ENCODE assay signal across 8 mouse cellular contexts in the genomic region with DNA sequence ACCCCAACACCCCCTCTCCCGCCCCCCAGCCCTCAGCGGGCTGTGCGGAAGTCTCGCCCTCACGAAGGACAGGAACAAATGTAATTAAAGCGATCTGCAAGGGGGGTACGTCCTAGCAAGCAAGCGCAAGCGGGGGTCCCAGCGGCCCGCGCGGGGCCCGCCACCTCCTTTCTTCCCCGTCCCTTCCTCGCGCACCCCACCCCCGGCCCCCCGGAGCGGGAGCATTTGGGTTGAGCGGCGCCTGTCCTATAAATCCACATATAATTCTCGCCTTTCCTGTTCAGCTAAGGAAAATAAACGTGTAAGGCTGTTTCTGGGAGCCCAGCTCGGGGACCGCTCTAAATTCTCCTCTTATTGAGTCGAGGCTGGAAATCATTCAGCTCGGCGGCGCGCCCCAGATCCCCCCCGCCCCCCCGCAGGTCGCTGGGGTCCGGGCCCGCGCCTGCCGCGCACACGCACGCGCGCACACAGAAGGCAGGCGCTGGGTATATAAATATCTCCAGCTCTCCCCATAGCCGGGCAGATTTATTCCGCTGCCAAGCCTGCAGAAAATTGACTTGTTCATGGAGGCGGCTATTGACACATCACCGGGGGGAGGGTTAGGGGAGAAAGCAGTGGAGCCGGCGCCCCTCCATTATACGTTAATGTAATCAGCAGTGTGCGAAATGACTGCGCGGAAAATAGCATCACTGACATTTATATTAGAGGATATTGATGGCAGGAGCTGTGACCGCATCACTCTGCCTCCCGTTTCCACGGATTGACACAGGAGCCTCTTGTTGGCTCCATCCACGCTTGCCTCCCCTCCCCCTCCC.
DNase-seq lines count a peak whose midpoint lies in the region; ATAC-seq and TF ChIP-seq lines count a peak whose summit lies in the region.

No protein-coding gene starts in this region.

- WGBS in embryonic facial prominence, embryonic 12.5 days, result under 1% methylated on average over 56 of the region's 58 CpGs
- under 1% methylated on average over 58 of the region's 58 CpGs for WGBS in heart, embryonic 15.5 days
- WGBS in midbrain, embryonic 11.5 days, result under 1% methylated on average over 57 of the region's 58 CpGs
- under 1% methylated on average over 57 of the region's 58 CpGs for WGBS in stomach, postnatal 0 days

- no peaks in the 10 kb centered on the region for H3K9me3 ChIP-seq in ES-Bruce4 (replicated peaks; ENCODE audit: control insufficient read depth, insufficient read depth, low read length, poor library complexity, severe bottlenecking)
- H3K9me3 ChIP-seq in embryonic facial prominence, embryonic 12.5 days, result no peaks in the 10 kb centered on the region
- H3K9me3 ChIP-seq in heart, embryonic 15.5 days (replicated peaks), result no peaks in the 10 kb centered on the region
- no peaks in the 10 kb centered on the region for H3K9me3 ChIP-seq in midbrain, embryonic 11.5 days (ENCODE audit: control insufficient read depth, low read length)
- H3K9me3 ChIP-seq in stomach, postnatal 0 days (ENCODE audit: control insufficient read depth, low read length), result no peaks in the 10 kb centered on the region

- peak; percentile 11 for ATAC-seq in Patski
- peak; percentile 62 for ATAC-seq in embryonic facial prominence, embryonic 12.5 days (ENCODE audit: insufficient number of reproducible peaks, insufficient read depth, low FRiP score, low TSS enrichment)
- peak; percentile 68; the same call in 1 of the 2 replicates for ATAC-seq in heart, embryonic 15.5 days (replicated peaks; ENCODE audit: insufficient number of reproducible peaks, insufficient read depth, low FRiP score, low read depth)
- ATAC-seq in midbrain, embryonic 11.5 days (ENCODE audit: low FRiP score), result peak; percentile 75
- ATAC-seq in stomach, postnatal 0 days (ENCODE audit: low FRiP score, low TSS enrichment), result peak; percentile 19; the same call in 1 of the 2 replicates

- CTCF ChIA-PET in Patski (lab: Charles Lee), result interaction anchor here (1.3 kb wide), 1 partner anchor 130 kb away, joined by 4 read pairs; no protein-coding TSS in a partner anchor

- no peak for DNase-seq in Patski (ENCODE audit: low read depth, low spot score)
- peak; percentile 73 to 76 for DNase-seq in layer of hippocampus, postnatal 36 days
- peak; percentile 92 for DNase-seq in midbrain, embryonic 11.5 days (ENCODE audit: low spot score, missing footprints)
- peak; percentile 30 for DNase-seq in stomach, postnatal 0 days (ENCODE audit: low spot score)
- no peak for DNase-seq in c-Kit-positive CD71-positive TER-119-positive erythroid progenitor cells, embryonic 14.5 days (ENCODE audit: low spot score)

- no peaks in the 10 kb centered on the region for H3K36me3 ChIP-seq in ES-Bruce4 (ENCODE audit: control insufficient read depth, insufficient read depth, low read length, poor library complexity, severe bottlenecking)
- no peaks in the 10 kb centered on the region for H3K36me3 ChIP-seq in embryonic facial prominence, embryonic 12.5 days
- H3K36me3 ChIP-seq in heart, embryonic 15.5 days, result no peaks in the 10 kb centered on the region
- H3K36me3 ChIP-seq in midbrain, embryonic 11.5 days (ENCODE audit: control insufficient read depth, insufficient read depth, low read length), result no peaks in the 10 kb centered on the region
- no peaks in the 10 kb centered on the region for H3K36me3 ChIP-seq in stomach, postnatal 0 days (ENCODE audit: control insufficient read depth, insufficient read depth, low read length)

- H3K27ac ChIP-seq in ES-Bruce4 (ENCODE audit: insufficient read depth, low read length), result no peak overlapping the region
- H3K27ac ChIP-seq in embryonic facial prominence, embryonic 12.5 days, result peak overlapping the region; percentile 89
- H3K27ac ChIP-seq in heart, embryonic 15.5 days, result peak overlapping the region; percentile 73
- peak overlapping the region; percentile 71 for H3K27ac ChIP-seq in midbrain, embryonic 11.5 days (ENCODE audit: low read depth, low read length)
- no peak overlapping the region; the same call in 1 of the 2 replicates for H3K27ac ChIP-seq in stomach, postnatal 0 days (replicated peaks)

- no peaks in the 10 kb centered on the region for H3K4me1 ChIP-seq in ES-Bruce4 (ENCODE audit: control insufficient read depth, insufficient read depth, low read length)
- peaks cover 24% of the 10 kb centered on the region for H3K4me1 ChIP-seq in embryonic facial prominence, embryonic 12.5 days
- H3K4me1 ChIP-seq in heart, embryonic 15.5 days (replicated peaks), result peaks cover 37% of the 10 kb centered on the region
- peaks cover 16% of the 10 kb centered on the region for H3K4me1 ChIP-seq in midbrain, embryonic 11.5 days (ENCODE audit: control insufficient read depth, insufficient read depth, low read length)
- 0 out of 2 replicates have a peak, but pooled peaks cover 2% of the 10 kb centered on the region for H3K4me1 ChIP-seq in stomach, postnatal 0 days (replicated peaks; ENCODE audit: control insufficient read depth, insufficient read depth)

- in situ Hi-C loops in Patski (cut with MboI; ENCODE audit: low pct_unique_long_range_greater_than_20kb), result no loop called here

- TF ChIP-seq POLR2A in ES-Bruce4 (IDR thresholded peaks at IDR 0.05; ENCODE audit: insufficient read depth, low read length), result no peak

- H3K4me3 ChIP-seq in ES-Bruce4 (ENCODE audit: low read depth, low read length), result peak overlapping the region; percentile 65
- H3K4me3 ChIP-seq in embryonic facial prominence, embryonic 12.5 days, result peak overlapping the region; percentile 52
- H3K4me3 ChIP-seq in heart, embryonic 15.5 days, result peak overlapping the region; percentile 65
- peak overlapping the region; percentile 36 for H3K4me3 ChIP-seq in midbrain, embryonic 11.5 days (ENCODE audit: low read depth, low read length)
- H3K4me3 ChIP-seq in stomach, postnatal 0 days (ENCODE audit: low read depth, low read length), result peak overlapping the region; percentile 57

- peak overlapping the region; percentile 70 for H3K9ac ChIP-seq in ES-Bruce4 (ENCODE audit: low read depth, poor library complexity, severe bottlenecking)
- peak overlapping the region; percentile 65 for H3K9ac ChIP-seq in embryonic facial prominence, embryonic 12.5 days
- peak overlapping the region; percentile 68 for H3K9ac ChIP-seq in heart, embryonic 15.5 days
- peak overlapping the region; percentile 61 for H3K9ac ChIP-seq in midbrain, embryonic 11.5 days (ENCODE audit: low read length)
- H3K9ac ChIP-seq in stomach, postnatal 0 days (ENCODE audit: low read length), result peak overlapping the region; percentile 48

- no peak for TF ChIP-seq CTCF in ES-Bruce4 (IDR thresholded peaks at IDR 0.05; ENCODE audit: low read depth, low read length)
- TF ChIP-seq CTCF in Patski (IDR thresholded peaks at IDR 0.05), result no peak
- TF ChIP-seq CTCF in stomach, postnatal 0 days (IDR thresholded peaks at IDR 0.05; ENCODE audit: low read depth), result no peak

- H3K4me2 ChIP-seq in embryonic facial prominence, embryonic 12.5 days (replicated peaks), result peak overlapping the region; percentile 95
- H3K4me2 ChIP-seq in heart, embryonic 15.5 days, result peak overlapping the region; percentile 94
- peak overlapping the region; percentile 81 for H3K4me2 ChIP-seq in midbrain, embryonic 11.5 days
- peak overlapping the region; percentile 97 for H3K4me2 ChIP-seq in stomach, postnatal 0 days (replicated peaks; ENCODE audit: low read depth)

- POLR2A ChIA-PET in Patski (lab: Charles Lee), result interaction anchor here (0.6 kb wide), 2 partner anchors 20 to 33 kb away, joined by 3 to 6 read pairs; no protein-coding TSS in a partner anchor

- H3K27me3 ChIP-seq in ES-Bruce4 (ENCODE audit: control insufficient read depth, insufficient read depth, low read length, poor library complexity, severe bottlenecking) (peaks cover 8% of the 10 kb centered on the region), Patski (peaks cover 82% of the 10 kb centered on the region)
- H3K27me3 ChIP-seq in embryonic facial prominence, embryonic 12.5 days, result peaks cover 71% of the 10 kb centered on the region
- H3K27me3 ChIP-seq in heart, embryonic 15.5 days, result peaks cover 70% of the 10 kb centered on the region
- peaks cover 92% of the 10 kb centered on the region for H3K27me3 ChIP-seq in midbrain, embryonic 11.5 days (ENCODE audit: control insufficient read depth, insufficient read depth, low read length)
- peaks cover 5% of the 10 kb centered on the region; the same call in 1 of the 2 replicates for H3K27me3 ChIP-seq in stomach, postnatal 0 days (ENCODE audit: control insufficient read depth, insufficient read depth, low read length)

- TF ChIP-seq EP300 in ES-Bruce4 (IDR thresholded peaks at IDR 0.05; ENCODE audit: insufficient read depth, low read depth, low read length), result no peak
- TF ChIP-seq EP300 in stomach, postnatal 0 days (optimal IDR thresholded peaks at IDR 0.05), result no peak

Comparison
In these comparisons a context has a peak if more than half of its experiments do, and no peak if none do; other contexts are left out.
1. H3K27ac ChIP-seq: peak in embryonic facial prominence, embryonic 12.5 days (single experiment), heart, embryonic 15.5 days (single experiment) and midbrain, embryonic 11.5 days (single experiment); none in ES-Bruce4 (single experiment) and stomach, postnatal 0 days (single experiment).
2. ATAC-seq: peak in every context shown above with its lines; median percentile 75 in midbrain, embryonic 11.5 days; 68 in heart, embryonic 15.5 days; 62 in embryonic facial prominence, embryonic 12.5 days; 19 in stomach, postnatal 0 days; 11 in Patski.
3. DNase-seq: peak in layer of hippocampus, postnatal 36 days (2 of 2), midbrain, embryonic 11.5 days (single experiment) and stomach, postnatal 0 days (single experiment); none in Patski (single experiment) and c-Kit-positive CD71-positive TER-119-positive erythroid progenitor cells, embryonic 14.5 days (single experiment).
4. Peak in every context shown above with its lines, with median percentiles within 50 percentile points of each other: H3K4me3 ChIP-seq, H3K9ac ChIP-seq and H3K4me2 ChIP-seq.